Mouse (Mus musculus): ENCODE measurements at regions not wholly inside any gene's neighbourhood (a gene's known extent, or its start where the extent isn't known, plus 50 kb on each side); places are given as distances from the start of the nearest gene placed in this dataset.

GRCm38 (mm10) chr14:31891500-31892185 is 61.2 kb upstream of the Ankrd28 start:
- in situ Hi-C loops (cut with MboI; ENCODE audit: low pct_unique_long_range_greater_than_20kb in 1 of 2, low sequenced_read_pairs in 2 of 2, unreplicated experiment in 1 of 2) = no loop called here

GRCm38 (mm10) chr14:31892186-31892510 is 61.7 kb upstream of the Ankrd28 start:
- in situ Hi-C loops (cut with MboI; ENCODE audit: low pct_unique_long_range_greater_than_20kb in 1 of 2, low sequenced_read_pairs in 2 of 2, unreplicated experiment in 1 of 2) = no loop called here

- in situ Hi-C loops (cut with MboI; ENCODE audit: low pct_unique_long_range_greater_than_20kb in 1 of 2, low sequenced_read_pairs in 2 of 2, unreplicated experiment in 1 of 2) = no loop called here
Measured at GRCm38 (mm10) chr14:31896500-31896899, 66.0 kb upstream of the Ankrd28 start.

DNA sequence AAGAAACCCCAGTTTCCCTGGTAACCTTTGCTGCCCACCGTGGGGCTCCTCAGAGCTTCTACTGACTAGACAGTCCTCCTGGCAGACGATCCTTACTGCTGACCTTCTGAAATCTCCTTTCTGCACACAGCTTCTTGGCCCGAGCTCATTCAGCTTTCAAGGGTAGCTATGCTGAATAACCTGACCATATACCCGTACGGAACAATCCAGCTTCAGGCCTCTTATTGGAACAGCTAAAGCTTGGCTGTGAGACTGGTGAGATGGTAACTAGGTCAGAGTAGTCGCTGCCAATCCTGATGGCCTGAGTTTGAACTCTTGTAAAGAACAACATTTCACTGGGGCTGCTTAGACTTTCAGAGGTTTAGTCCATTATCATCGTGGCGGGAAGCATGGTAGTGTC is 69.1 kb upstream of the Ankrd28 start:
- in situ Hi-C loops (cut with MboI; ENCODE audit: low pct_unique_long_range_greater_than_20kb in 1 of 2, low sequenced_read_pairs in 2 of 2, unreplicated experiment in 1 of 2) = no loop called here

- in situ Hi-C loops (cut with MboI; ENCODE audit: low pct_unique_long_range_greater_than_20kb in 1 of 2, low sequenced_read_pairs in 2 of 2, unreplicated experiment in 1 of 2) = no loop called here
Measured at GRCm38 (mm10) chr14:31899906-31900305, 69.5 kb upstream of the Ankrd28 start.

DNA sequence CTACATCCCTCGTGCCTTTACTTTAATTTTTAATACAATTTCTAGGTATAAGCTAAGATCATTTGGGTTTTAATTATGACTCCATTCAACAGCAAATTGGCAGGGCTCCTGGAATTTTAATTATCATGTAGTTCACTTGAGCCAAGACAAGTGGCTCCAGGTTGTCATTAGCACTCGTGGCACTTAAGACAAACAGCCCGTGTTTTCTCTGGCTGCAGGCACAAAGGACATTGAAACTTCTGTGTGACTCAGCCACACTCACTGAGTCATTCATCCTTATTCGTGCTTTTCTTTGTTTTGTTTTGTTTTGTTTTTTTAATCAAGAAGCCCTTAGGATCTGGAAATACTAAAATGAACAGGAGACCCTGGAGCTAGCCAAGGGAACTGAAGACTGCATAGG is 71.5 kb upstream of the Ankrd28 start:
- in situ Hi-C loops (cut with MboI; ENCODE audit: low pct_unique_long_range_greater_than_20kb in 1 of 2, low sequenced_read_pairs in 2 of 2, unreplicated experiment in 1 of 2) = no loop called here

- in situ Hi-C loops (cut with MboI; ENCODE audit: low pct_unique_long_range_greater_than_20kb in 1 of 2, low sequenced_read_pairs in 2 of 2, unreplicated experiment in 1 of 2) = no loop called here
Measured at GRCm38 (mm10) chr14:31903664-31904063, 73.2 kb upstream of the Ankrd28 start.

DNA sequence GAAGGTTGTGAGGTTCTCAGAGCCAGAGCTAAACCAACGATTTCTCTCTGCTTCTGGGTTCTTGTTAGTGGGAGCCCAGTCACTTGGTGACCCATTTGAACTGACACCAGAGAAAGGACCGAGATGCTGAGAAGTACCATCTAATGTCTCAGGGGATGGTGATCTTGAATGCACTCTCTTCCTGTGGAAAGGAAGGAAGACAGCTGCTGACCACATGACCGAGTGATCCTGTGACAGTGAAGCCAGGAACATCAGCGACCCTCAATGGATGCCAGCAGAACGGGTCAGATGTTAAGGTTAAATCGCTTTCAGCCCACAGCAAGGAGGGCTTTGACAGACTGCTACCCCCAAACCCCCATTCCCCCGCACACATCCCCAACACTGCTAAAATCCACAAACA is 78.1 kb upstream of the Ankrd28 start:
- in situ Hi-C loops (cut with MboI; ENCODE audit: low pct_unique_long_range_greater_than_20kb in 1 of 2, low sequenced_read_pairs in 2 of 2, unreplicated experiment in 1 of 2) = no loop called here

DNA sequence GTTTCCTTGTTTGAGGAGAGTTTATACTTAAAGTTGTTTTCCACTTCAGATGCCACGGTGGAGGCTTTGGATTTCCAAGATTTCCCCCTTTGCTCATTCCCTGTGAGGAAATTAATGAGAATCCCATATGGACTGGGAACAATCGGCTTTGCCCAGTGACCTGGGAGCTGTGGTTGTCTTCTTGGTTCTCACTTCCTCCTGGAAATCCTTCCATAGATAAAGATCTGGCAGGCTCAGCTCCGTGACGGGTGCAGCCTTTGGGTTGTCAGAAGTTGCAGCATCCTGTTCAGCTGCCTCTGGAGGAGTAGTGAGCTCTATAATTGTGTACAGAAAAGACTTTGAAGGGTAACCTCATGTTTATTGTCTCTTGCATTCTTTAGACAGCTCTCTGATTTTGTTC is 78.8 kb upstream of the Ankrd28 start:
- in situ Hi-C loops (cut with MboI; ENCODE audit: low pct_unique_long_range_greater_than_20kb in 1 of 2, low sequenced_read_pairs in 2 of 2, unreplicated experiment in 1 of 2) = no loop called here

DNA sequence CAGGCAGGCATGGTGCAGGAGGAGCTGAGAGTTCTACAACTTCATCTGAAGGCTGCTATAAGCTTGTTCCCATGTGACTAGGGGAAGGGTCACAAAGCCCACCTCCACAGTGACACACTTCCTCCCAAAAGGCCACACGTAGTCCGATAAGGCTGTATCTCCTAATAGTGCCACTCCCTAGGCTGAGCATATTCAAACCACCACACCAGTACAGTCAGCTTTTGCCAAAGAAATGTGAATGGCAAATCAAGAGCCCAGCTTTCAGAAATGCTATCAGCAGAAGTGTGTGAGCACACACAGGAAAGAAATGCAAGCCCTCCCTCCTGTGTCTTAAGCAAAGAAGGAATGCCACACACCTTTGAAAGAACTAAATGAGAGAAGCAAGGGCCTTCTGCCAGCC is 80.4 kb upstream of the Ankrd28 start:
- in situ Hi-C loops (cut with MboI; ENCODE audit: low pct_unique_long_range_greater_than_20kb in 1 of 2, low sequenced_read_pairs in 2 of 2, unreplicated experiment in 1 of 2) = no loop called here

DNA sequence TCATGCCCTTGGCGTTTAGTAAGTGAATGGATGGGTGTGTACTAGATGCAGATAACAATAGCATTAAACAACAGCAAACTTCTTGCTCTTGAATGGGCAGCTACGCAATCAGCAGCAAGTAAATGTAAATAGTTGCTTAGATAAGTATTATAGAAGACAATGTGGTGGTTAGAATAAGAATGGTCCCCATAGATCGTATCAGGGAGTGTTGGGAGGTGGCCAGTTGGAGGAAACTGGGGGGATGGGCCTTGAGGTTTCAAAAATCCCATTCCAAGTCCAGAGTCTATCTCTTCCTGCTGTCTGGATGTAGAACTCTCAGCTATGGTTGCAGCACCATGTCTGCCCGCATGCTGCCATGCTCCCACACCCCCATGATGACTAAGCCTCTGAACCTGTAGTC is 88.0 kb upstream of the Ankrd28 start:
- in situ Hi-C loops (cut with MboI; ENCODE audit: low pct_unique_long_range_greater_than_20kb in 1 of 2, low sequenced_read_pairs in 2 of 2, unreplicated experiment in 1 of 2) = no loop called here

DNA sequence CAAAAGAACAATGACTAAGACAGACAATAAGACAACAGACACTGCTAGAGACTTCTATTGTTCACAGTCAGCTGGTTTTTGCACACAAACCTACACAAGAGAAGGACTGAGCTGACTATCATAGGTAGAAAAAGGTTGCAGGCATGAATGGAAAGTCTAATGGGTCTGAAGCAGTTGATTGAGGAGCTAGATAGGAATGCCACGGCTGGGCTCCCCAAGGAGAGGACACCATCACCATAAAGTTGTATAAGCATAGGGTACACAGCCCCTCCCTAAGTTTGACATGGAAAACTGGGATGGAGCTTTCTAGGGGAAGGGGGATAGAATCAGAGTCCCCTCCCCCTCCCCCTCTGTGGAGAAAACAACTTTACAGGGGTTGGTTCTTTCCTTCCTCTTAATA is 88.5 kb upstream of the Ankrd28 start:
- in situ Hi-C loops (cut with MboI; ENCODE audit: low pct_unique_long_range_greater_than_20kb in 1 of 2, low sequenced_read_pairs in 2 of 2, unreplicated experiment in 1 of 2) = no loop called here

DNA sequence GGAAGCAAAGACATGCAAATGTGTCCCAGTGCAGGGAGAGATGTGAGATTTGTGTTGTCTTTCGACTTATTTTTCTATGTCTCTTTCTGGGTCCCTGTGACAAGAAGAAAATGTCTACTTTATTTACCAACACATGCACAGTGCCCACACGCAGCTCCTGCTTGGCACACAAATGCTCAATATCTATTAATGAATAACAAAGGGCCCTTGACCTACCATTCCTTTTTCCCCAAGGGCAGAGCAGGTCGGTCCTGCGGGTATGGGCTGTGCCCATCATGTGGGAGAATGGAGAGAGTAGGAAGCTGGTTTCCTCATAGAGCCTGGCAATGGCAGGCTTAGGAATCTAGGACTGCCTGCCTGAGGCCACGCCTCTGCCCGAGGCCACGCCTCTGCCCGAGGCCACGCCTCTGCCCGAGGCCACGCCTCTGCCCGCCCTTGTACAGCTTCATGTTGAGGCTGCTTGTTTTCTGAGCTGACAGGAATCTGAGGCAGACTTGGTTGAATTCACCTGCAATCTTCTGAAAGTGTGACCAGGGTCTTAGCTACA is 98.8 kb upstream of the Ankrd28 start:
- in situ Hi-C loops (cut with MboI; ENCODE audit: low pct_unique_long_range_greater_than_20kb in 1 of 2, low sequenced_read_pairs in 2 of 2, unreplicated experiment in 1 of 2) = no loop called here

- in situ Hi-C loops (cut with MboI; ENCODE audit: low pct_unique_long_range_greater_than_20kb in 1 of 2, low sequenced_read_pairs in 2 of 2, unreplicated experiment in 1 of 2) = no loop called here
Measured at GRCm38 (mm10) chr14:31930367-31930766, 98.4 kb upstream of the Galnt15 start.

DNA sequence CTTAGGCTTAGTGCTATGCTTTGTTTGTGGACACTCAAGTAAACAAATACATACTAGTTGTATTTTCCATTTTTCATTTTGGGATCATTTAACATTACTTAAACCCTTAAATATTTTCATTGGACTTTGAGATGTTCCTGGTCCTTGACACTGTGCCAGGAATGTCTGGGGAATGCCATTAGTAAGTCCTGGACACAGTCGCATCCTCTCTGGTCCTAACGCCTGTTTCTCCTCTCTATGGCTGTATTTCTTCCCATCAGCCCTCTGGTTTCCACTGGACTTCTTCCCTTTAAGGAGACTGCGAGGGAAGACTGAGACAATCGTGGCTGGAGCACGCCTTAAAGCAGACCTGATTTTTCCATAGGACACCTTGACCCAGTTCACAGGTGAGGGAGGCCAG is 96.8 kb upstream of the Galnt15 start:
- in situ Hi-C loops (cut with MboI; ENCODE audit: low pct_unique_long_range_greater_than_20kb in 1 of 2, low sequenced_read_pairs in 2 of 2, unreplicated experiment in 1 of 2) = no loop called here

DNA sequence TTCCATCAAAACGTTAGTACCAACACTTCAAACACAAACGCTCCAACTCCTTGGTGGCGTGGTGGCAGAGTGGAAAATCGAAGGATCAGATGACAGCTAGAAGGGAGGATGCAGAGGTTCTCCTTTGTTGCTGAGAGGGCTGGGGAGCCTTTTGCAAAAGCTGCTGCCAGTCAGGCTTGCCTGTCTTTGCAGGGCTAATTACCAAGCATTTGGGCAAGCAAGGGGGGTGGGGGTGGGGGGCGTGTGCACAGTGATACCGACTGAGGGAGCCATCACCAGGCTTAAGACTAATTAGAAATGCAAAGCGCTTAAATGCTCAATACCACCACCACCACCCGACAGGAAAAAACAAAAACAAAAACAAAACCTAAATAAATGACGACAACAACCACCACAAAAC is 95.3 kb upstream of the Galnt15 start:
- in situ Hi-C loops (cut with MboI; ENCODE audit: low pct_unique_long_range_greater_than_20kb in 1 of 2, low sequenced_read_pairs in 2 of 2, unreplicated experiment in 1 of 2) = no loop called here

GRCm38 (mm10) chr14:31933841-31934271 is 94.9 kb upstream of the Galnt15 start:
- in situ Hi-C loops (cut with MboI; ENCODE audit: low pct_unique_long_range_greater_than_20kb in 1 of 2, low sequenced_read_pairs in 2 of 2, unreplicated experiment in 1 of 2) = no loop called here

GRCm38 (mm10) chr14:31934321-31934720 is 94.5 kb upstream of the Galnt15 start:
- in situ Hi-C loops (cut with MboI; ENCODE audit: low pct_unique_long_range_greater_than_20kb in 1 of 2, low sequenced_read_pairs in 2 of 2, unreplicated experiment in 1 of 2) = no loop called here

- in situ Hi-C loops (cut with MboI; ENCODE audit: low pct_unique_long_range_greater_than_20kb in 1 of 2, low sequenced_read_pairs in 2 of 2, unreplicated experiment in 1 of 2) = no loop called here
Measured at GRCm38 (mm10) chr14:31934771-31935170, 94.0 kb upstream of the Galnt15 start.

- in situ Hi-C loops (cut with MboI; ENCODE audit: low pct_unique_long_range_greater_than_20kb in 1 of 2, low sequenced_read_pairs in 2 of 2, unreplicated experiment in 1 of 2) = no loop called here
Measured at GRCm38 (mm10) chr14:31935411-31935810, 93.4 kb upstream of the Galnt15 start.

DNA sequence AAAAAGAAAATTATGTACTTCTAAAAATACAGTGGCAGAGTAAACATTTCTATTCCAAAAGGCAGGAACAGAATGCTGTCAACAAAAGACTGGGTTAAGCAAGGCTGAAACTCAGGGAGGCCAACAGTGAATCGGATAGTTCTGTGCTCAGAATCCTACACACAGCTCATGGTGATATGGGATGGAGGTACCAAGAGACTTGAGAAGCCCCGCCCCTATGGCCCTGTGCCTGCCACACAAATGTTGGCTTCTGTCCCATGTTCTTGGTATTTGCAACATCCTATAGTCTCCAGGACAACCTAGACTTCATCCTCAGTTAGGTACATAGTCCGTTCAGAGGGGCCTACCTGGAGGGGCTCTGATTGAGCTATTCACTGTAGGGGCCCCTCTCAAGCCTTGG is 92.2 kb upstream of the Galnt15 start:
- in situ Hi-C loops (cut with MboI; ENCODE audit: low pct_unique_long_range_greater_than_20kb in 1 of 2, low sequenced_read_pairs in 2 of 2, unreplicated experiment in 1 of 2) = no loop called here

Measured in mouse embryonic stem cell (cell line).